Mouse (Mus musculus): ENCODE results near the gene Tgfbr3. TPM values are rescaled to one million over a fixed set of nuclear protein-coding genes. Genes with fewer than 3 reads are reported as not detected.

The Tgfbr3 gene
- polyA plus RNA-seq, 1 experiment from 2014 or later = 2.2 TPM

GRCm38 (mm10) chr5:107125131-107125530 lies 164.3 kb downstream of the Tgfbr3 start:
- Histone ChIP-seq H3K4me3 (replicated peaks; ENCODE audit: low read length) (no peak overlapping the region), H3K4me1 (replicated peaks; ENCODE audit: control insufficient read depth, insufficient read depth, low read length) (0 out of 2 replicates have a peak, but pooled peaks cover 5% of the 10 kb centered on the region), H3K27me3 (replicated peaks; ENCODE audit: control insufficient read depth, insufficient read depth, low read length) (peaks cover 7% of the 10 kb centered on the region), H3K9ac (replicated peaks; ENCODE audit: low read depth, low read length) (no peak overlapping the region), H3K4me2 (ENCODE audit: low read length) (no peak overlapping the region), H3K36me3 (ENCODE audit: control insufficient read depth, insufficient read depth) (no peaks in the 10 kb centered on the region), H3K9me3 (ENCODE audit: control insufficient read depth, low read length) (no peaks in the 10 kb centered on the region), H3K27ac (ENCODE audit: low read length) (no peak overlapping the region)
- ATAC-seq = no peak
- 45% methylated on average over 6 of the region's 6 CpGs for WGBS

GRCm38 (mm10) chr5:107124531-107124930 lies 164.9 kb downstream of the Tgfbr3 start:
- Histone ChIP-seq H3K27ac (ENCODE audit: low read length) (no peak overlapping the region), H3K4me1 (replicated peaks; ENCODE audit: control insufficient read depth, insufficient read depth, low read length) (0 out of 2 replicates have a peak, but pooled peaks cover 5% of the 10 kb centered on the region), H3K4me2 (ENCODE audit: low read length) (no peak overlapping the region), H3K36me3 (ENCODE audit: control insufficient read depth, insufficient read depth) (no peaks in the 10 kb centered on the region), H3K4me3 (replicated peaks; ENCODE audit: low read length) (no peak overlapping the region), H3K27me3 (replicated peaks; ENCODE audit: control insufficient read depth, insufficient read depth, low read length) (peaks cover 7% of the 10 kb centered on the region; the same call in 1 of the 2 replicates), H3K9ac (replicated peaks; ENCODE audit: low read depth, low read length) (no peak overlapping the region), H3K9me3 (ENCODE audit: control insufficient read depth, low read length) (no peaks in the 10 kb centered on the region)
- no peak for ATAC-seq
- WGBS = 75% methylated on average over 7 of the region's 7 CpGs

GRCm38 (mm10) chr5:107122622-107123021 lies 166.8 kb downstream of the Tgfbr3 start:
- H3K9ac ChIP-seq (replicated peaks; ENCODE audit: low read depth, low read length) = no peak overlapping the region
- no peak for ATAC-seq
- 91% methylated on average over 4 of the region's 4 CpGs for WGBS

DNA sequence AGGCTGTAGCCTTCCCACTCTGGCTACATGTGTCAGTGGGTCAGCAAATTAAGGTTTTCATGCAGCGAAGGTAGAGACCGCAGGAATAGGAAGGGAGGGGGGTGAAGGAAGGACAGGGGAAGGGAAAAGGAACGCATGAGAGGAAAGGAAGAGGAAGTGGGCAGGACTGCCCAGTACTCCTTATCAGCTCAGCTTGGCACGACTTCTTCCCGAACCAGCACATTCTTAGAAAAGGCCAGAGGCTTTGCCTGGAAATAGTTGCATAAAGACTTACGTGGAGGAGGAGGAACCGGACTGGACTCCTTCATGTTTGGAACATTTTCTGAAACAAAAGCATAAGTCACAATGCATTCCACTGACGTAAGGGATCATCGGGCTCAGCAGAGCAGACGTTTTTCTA lies 168.3 kb downstream of the Tgfbr3 start:
- Histone ChIP-seq H3K9me3 (ENCODE audit: control insufficient read depth, low read length) (no peaks in the 10 kb centered on the region), H3K27me3 (replicated peaks; ENCODE audit: control insufficient read depth, insufficient read depth, low read length) (peaks cover 7% of the 10 kb centered on the region; the same call in 1 of the 2 replicates), H3K4me3 (replicated peaks; ENCODE audit: low read length) (no peak overlapping the region), H3K9ac (replicated peaks; ENCODE audit: low read depth, low read length) (no peak overlapping the region), H3K4me2 (ENCODE audit: low read length) (no peak overlapping the region), H3K27ac (ENCODE audit: low read length) (no peak overlapping the region), H3K36me3 (ENCODE audit: control insufficient read depth, insufficient read depth) (no peaks in the 10 kb centered on the region), H3K4me1 (replicated peaks; ENCODE audit: control insufficient read depth, insufficient read depth, low read length) (no peaks in the 10 kb centered on the region)
- WGBS = 74% methylated on average over 10 of the region's 10 CpGs
- ATAC-seq = no peak

More at GRCm38 (mm10) chr5:107122622-107123021, 166.8 kb downstream of the Tgfbr3 start:
- Histone ChIP-seq H3K4me1 (replicated peaks; ENCODE audit: control insufficient read depth, insufficient read depth, low read length) (0 out of 2 replicates have a peak, but pooled peaks cover 5% of the 10 kb centered on the region), H3K27me3 (replicated peaks; ENCODE audit: control insufficient read depth, insufficient read depth, low read length) (peaks cover 7% of the 10 kb centered on the region; the same call in 1 of the 2 replicates), H3K9me3 (ENCODE audit: control insufficient read depth, low read length) (no peaks in the 10 kb centered on the region), H3K4me3 (replicated peaks; ENCODE audit: low read length) (no peak overlapping the region), H3K36me3 (ENCODE audit: control insufficient read depth, insufficient read depth) (no peaks in the 10 kb centered on the region), H3K4me2 (ENCODE audit: low read length) (no peak overlapping the region), H3K27ac (ENCODE audit: low read length) (no peak overlapping the region)

DNA sequence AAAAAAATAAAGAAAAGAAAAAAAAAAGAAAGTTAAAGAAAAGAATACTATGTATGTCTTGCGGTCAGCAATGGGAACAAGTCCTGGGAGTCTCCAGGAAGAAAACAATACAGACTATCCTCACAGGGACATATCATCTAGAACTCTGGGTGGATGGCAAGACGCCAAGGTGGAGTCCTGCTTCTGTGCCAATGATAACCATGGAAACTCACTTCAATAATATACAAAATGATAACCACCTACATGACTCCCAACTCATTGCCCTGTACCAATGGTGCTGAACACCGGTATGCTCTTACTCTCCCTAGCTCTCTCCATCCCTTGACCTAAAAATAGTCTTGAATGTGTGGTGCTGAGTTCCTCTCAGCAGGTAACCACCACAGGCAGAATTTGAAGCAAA lies 168.8 kb downstream of the Tgfbr3 start:
- Histone ChIP-seq H3K27me3 (replicated peaks; ENCODE audit: control insufficient read depth, insufficient read depth, low read length) (peaks cover 7% of the 10 kb centered on the region; the same call in 1 of the 2 replicates), H3K4me3 (replicated peaks; ENCODE audit: low read length) (no peak overlapping the region), H3K27ac (ENCODE audit: low read length) (no peak overlapping the region), H3K9me3 (ENCODE audit: control insufficient read depth, low read length) (no peaks in the 10 kb centered on the region), H3K4me2 (ENCODE audit: low read length) (no peak overlapping the region), H3K4me1 (replicated peaks; ENCODE audit: control insufficient read depth, insufficient read depth, low read length) (no peaks in the 10 kb centered on the region), H3K9ac (replicated peaks; ENCODE audit: low read depth, low read length) (no peak overlapping the region), H3K36me3 (ENCODE audit: control insufficient read depth, insufficient read depth) (no peaks in the 10 kb centered on the region)
- WGBS = 80% methylated on average over 3 of the region's 3 CpGs
- ATAC-seq = no peak

DNA sequence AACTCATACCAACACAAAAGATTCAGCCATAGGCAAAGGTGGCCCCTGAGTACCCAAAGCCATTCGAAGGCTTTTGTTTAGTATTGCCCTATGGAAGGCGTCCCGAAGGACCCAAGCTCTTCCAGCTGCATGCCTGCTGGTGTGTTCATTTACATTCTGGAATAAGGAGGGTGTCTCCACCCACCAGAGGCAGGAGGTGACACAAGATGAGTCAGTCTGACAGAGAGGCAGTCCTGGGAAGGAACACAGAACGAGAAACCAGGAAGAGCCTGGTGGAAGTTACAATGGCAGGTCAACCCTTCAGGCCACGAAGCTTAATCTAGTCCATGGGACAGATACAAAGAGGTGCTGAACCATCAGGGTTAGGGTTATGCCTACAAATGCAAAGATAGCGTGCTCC lies 169.5 kb downstream of the Tgfbr3 start:
- no peak for ATAC-seq
- Histone ChIP-seq H3K36me3 (ENCODE audit: control insufficient read depth, insufficient read depth) (no peaks in the 10 kb centered on the region), H3K4me2 (ENCODE audit: low read length) (no peak overlapping the region), H3K9ac (replicated peaks; ENCODE audit: low read depth, low read length) (no peak overlapping the region), H3K27me3 (replicated peaks; ENCODE audit: control insufficient read depth, insufficient read depth, low read length) (peaks cover 7% of the 10 kb centered on the region; the same call in 1 of the 2 replicates), H3K4me3 (replicated peaks; ENCODE audit: low read length) (no peak overlapping the region), H3K27ac (ENCODE audit: low read length) (no peak overlapping the region), H3K4me1 (replicated peaks; ENCODE audit: control insufficient read depth, insufficient read depth, low read length) (no peaks in the 10 kb centered on the region), H3K9me3 (ENCODE audit: control insufficient read depth, low read length) (no peaks in the 10 kb centered on the region)
- 73% methylated on average over 6 of the region's 6 CpGs for whole genome bisulfite sequencing

- ATAC-seq = no peak
- H3K27me3 ChIP-seq (replicated peaks; ENCODE audit: control insufficient read depth, insufficient read depth, low read length) = peaks cover 6% of the 10 kb centered on the region; the same call in 1 of the 2 replicates
- 89% methylated on average over 3 of the region's 3 CpGs for WGBS
- H3K9ac ChIP-seq (replicated peaks; ENCODE audit: low read depth, low read length) = no peak overlapping the region
- H3K9me3 ChIP-seq (ENCODE audit: control insufficient read depth, low read length) = no peaks in the 10 kb centered on the region
- no peaks in the 10 kb centered on the region for H3K36me3 ChIP-seq (ENCODE audit: control insufficient read depth, insufficient read depth)
- no peak overlapping the region for H3K27ac ChIP-seq (ENCODE audit: low read length)
- H3K4me3 ChIP-seq (replicated peaks; ENCODE audit: low read length) = no peak overlapping the region
- H3K4me2 ChIP-seq (ENCODE audit: low read length) = no peak overlapping the region
- H3K4me1 ChIP-seq (replicated peaks; ENCODE audit: control insufficient read depth, insufficient read depth, low read length) = no peaks in the 10 kb centered on the region
These were observed 172.6 kb downstream of the Tgfbr3 start for GRCm38 (mm10) chr5:107116821-107117220.

DNA sequence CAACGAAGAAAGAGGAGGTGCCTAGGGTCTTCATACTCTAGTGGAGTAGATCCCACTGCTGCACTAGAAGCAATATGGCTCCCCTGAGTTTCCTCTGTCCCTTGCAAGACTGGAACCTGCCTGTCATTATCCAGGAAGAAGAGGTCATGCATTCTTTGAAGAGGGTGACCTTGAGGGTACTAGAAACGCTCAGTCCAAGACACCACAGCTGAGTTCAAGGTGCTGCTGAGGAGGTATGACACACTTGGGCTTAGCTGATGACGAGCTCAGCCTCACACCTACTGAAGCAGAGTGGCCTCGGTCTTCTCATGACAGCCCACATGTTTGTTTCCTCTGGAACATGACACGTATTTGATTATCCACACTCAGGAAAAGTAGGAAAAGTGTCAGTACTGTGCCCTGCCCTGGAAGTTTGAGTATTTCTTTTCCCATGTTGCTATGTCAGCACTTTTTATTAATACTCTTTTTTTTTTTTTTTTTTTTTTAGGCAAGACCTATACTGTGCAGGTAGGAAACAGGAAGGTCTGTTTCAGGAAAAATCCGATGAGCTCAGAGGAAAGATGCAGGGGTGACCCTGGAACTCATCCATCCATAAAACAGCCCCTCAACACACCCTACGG lies 176.7 kb downstream of the Tgfbr3 start:
- Histone ChIP-seq H3K9ac (replicated peaks; ENCODE audit: low read depth, low read length) (no peak overlapping the region), H3K4me2 (ENCODE audit: low read length) (no peak overlapping the region), H3K36me3 (ENCODE audit: control insufficient read depth, insufficient read depth) (no peaks in the 10 kb centered on the region), H3K9me3 (ENCODE audit: control insufficient read depth, low read length) (no peaks in the 10 kb centered on the region), H3K27ac (ENCODE audit: low read length) (no peak overlapping the region), H3K4me3 (replicated peaks; ENCODE audit: low read length) (no peak overlapping the region), H3K4me1 (replicated peaks; ENCODE audit: control insufficient read depth, insufficient read depth, low read length) (0 out of 2 replicates have a peak, but pooled peaks cover 8% of the 10 kb centered on the region), H3K27me3 (replicated peaks; ENCODE audit: control insufficient read depth, insufficient read depth, low read length) (no peaks in the 10 kb centered on the region)
- no peak for ATAC-seq
- WGBS = 81% methylated on average over 7 of the region's 7 CpGs

DNA sequence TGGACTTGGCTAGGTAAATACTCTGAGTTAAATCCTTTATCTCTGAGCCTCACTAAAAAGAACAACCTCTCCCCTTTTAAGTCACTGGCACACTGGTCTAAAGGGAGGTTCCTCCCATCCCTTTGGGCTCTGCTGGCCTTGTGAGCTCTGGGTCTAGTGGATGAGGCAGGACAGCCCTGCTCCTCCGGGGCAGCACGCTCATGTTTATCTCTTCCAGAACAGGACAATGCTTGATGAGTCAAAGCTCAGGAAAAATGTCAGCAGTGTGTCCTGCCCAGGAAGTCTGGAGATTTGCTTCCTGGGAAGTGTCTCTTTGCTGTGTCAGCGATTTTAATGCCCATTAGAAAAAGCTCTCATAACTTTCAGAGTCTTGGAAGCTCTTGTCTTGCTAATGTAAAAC lies 177.6 kb downstream of the Tgfbr3 start:
- Histone ChIP-seq H3K27me3 (replicated peaks; ENCODE audit: control insufficient read depth, insufficient read depth, low read length) (no peaks in the 10 kb centered on the region), H3K9me3 (ENCODE audit: control insufficient read depth, low read length) (no peaks in the 10 kb centered on the region), H3K36me3 (ENCODE audit: control insufficient read depth, insufficient read depth) (no peaks in the 10 kb centered on the region), H3K4me3 (replicated peaks; ENCODE audit: low read length) (no peak overlapping the region), H3K4me2 (ENCODE audit: low read length) (no peak overlapping the region), H3K9ac (replicated peaks; ENCODE audit: low read depth, low read length) (no peak overlapping the region), H3K27ac (ENCODE audit: low read length) (no peak overlapping the region), H3K4me1 (replicated peaks; ENCODE audit: control insufficient read depth, insufficient read depth, low read length) (0 out of 2 replicates have a peak, but pooled peaks cover 8% of the 10 kb centered on the region)
- 75% methylated on average over 3 of the region's 3 CpGs for WGBS
- no peak for ATAC-seq

Measured in forebrain, embryonic 16.5 days (tissue).